Mouse (Mus musculus) bone marrow, adult 2 months (tissue): Measurements from ENCODE around the gene Klhl6. TPM values are rescaled to one million over a fixed set of nuclear protein-coding genes. Genes with fewer than 3 reads are reported as not detected.

Experiments
- H3K27ac ChIP-seq: fragments of 200-500 bp; 2 replicates; pipeline ENCODE4 v1.5.1; 2012; ENCODE audit warnings: low read depth, mild to moderate bottlenecking, control low read depth, inconsistent platforms, low read length; ENCODE audit not compliant: control insufficient read depth, poor library complexity, insufficient read depth
- H3K4me1 ChIP-seq: fragments of 200-500 bp; 2 replicates; pipeline ENCODE4 v1.6.1; 2011; ENCODE audit warnings: low read length; ENCODE audit not compliant: control insufficient read depth, insufficient read depth
- H3K4me3 ChIP-seq: fragments of 200-500 bp; replicated peaks from 2 replicates; pipeline ENCODE3; 2011; ENCODE audit warnings: mild to moderate bottlenecking, low read depth, low read length, control low read depth; ENCODE audit not compliant: control insufficient read depth
- CTCF ChIP-seq: fragments of 200-500 bp; IDR thresholded peaks from 2 replicates; pipeline ENCODE4 v1.5.1; 2011; ENCODE audit warnings: low read length, control low read depth; ENCODE audit not compliant: control insufficient read depth, insufficient read depth
- POLR2A ChIP-seq: fragments of 200-500 bp; IDR thresholded peaks from 2 replicates; pipeline ENCODE4 v1.6.1; 2011; ENCODE audit warnings: low read depth, mild to moderate bottlenecking, control low read depth, low read length, borderline replicate concordance; ENCODE audit not compliant: control insufficient read depth
- WGBS: fragments of 180-500 bp; shearing (Covaris S2); methylation state at CpG from one replicate; pipeline ENCODE4 v1.1.7; 2018; 5-methylcytosine and 5-hydroxymethylcytosine counted together
- polyA plus RNA-seq: library from polyadenylated mRNA; stranded (reverse); fragments of >200 nt; gene quantifications from 2 replicates; pipeline ENCODE4 v1.2.4, GENCODE M21; 2011; ENCODE audit warnings: low replicate concordance; ENCODE audit not compliant: missing spikeins, insufficient read depth, insufficient read length

Gene Klhl6
- polyA plus RNA-seq, 1 experiment, result 52.8 TPM

GRCm38 (mm10) chr16:19976825-19977224 is 6.0 kb downstream of the Klhl6 start:
- WGBS, result 15% methylated on average over 4 of the region's 4 CpGs
- no peak for TF ChIP-seq POLR2A
- no peak for TF ChIP-seq CTCF
- Histone ChIP-seq H3K4me3 (no peak overlapping the region), H3K27ac (no peak overlapping the region), H3K4me1 (peaks cover 15% of the 10 kb centered on the region)

- TF ChIP-seq POLR2A, result no peak
- TF ChIP-seq CTCF, result no peak
- Histone ChIP-seq H3K4me1 (peaks cover 15% of the 10 kb centered on the region), H3K27ac (no peak overlapping the region; the same call in 1 of the 2 replicates), H3K4me3 (no peak overlapping the region)
- 17% methylated on average over 4 of the region's 4 CpGs for WGBS
These were observed 7.4 kb downstream of the Klhl6 start for GRCm38 (mm10) chr16:19975432-19975831.

GRCm38 (mm10) chr16:19973480-19973879 is 9.4 kb downstream of the Klhl6 start:
- H3K4me1 ChIP-seq, result peaks cover 17% of the 10 kb centered on the region
- WGBS, result 3% methylated on average over 1 of the region's 1 CpGs
- no peak overlapping the region for H3K27ac ChIP-seq
- no peak overlapping the region for H3K4me3 ChIP-seq
- TF ChIP-seq CTCF (no peak), POLR2A (no peak)

- no peak for TF ChIP-seq CTCF
- no peak for TF ChIP-seq POLR2A
- Histone ChIP-seq H3K4me1 (peaks cover 15% of the 10 kb centered on the region), H3K4me3 (no peak overlapping the region), H3K27ac (no peak overlapping the region)
These were observed 10.0 kb downstream of the Klhl6 start for GRCm38 (mm10) chr16:19972736-19973350.

- 49% methylated on average over 5 of the region's 5 CpGs for WGBS
- TF ChIP-seq POLR2A, result no peak
- TF ChIP-seq CTCF, result no peak
- Histone ChIP-seq H3K4me1 (peaks cover 9% of the 10 kb centered on the region), H3K4me3 (no peak overlapping the region), H3K27ac (no peak overlapping the region)
These were observed 13.3 kb downstream of the Klhl6 start for GRCm38 (mm10) chr16:19969506-19969905.

GRCm38 (mm10) chr16:19968666-19969065 is 14.2 kb downstream of the Klhl6 start:
- Histone ChIP-seq H3K27ac (no peak overlapping the region), H3K4me3 (no peak overlapping the region), H3K4me1 (peaks cover 8% of the 10 kb centered on the region)
- TF ChIP-seq CTCF (no peak), POLR2A (no peak)
- WGBS, result 89% methylated on average over 4 of the region's 4 CpGs

GRCm38 (mm10) chr16:19967897-19968392 is 14.9 kb downstream of the Klhl6 start:
- Histone ChIP-seq H3K4me1 (peaks cover 8% of the 10 kb centered on the region), H3K4me3 (no peak overlapping the region), H3K27ac (no peak overlapping the region)
- TF ChIP-seq POLR2A, result no peak
- no peak for TF ChIP-seq CTCF
- WGBS, result 54% methylated on average over 1 of the region's 1 CpGs

GRCm38 (mm10) chr16:19966976-19967375 is 15.9 kb downstream of the Klhl6 start:
- H3K27ac ChIP-seq, result no peak overlapping the region
- H3K4me3 ChIP-seq, result no peak overlapping the region
- TF ChIP-seq POLR2A (no peak), CTCF (no peak)
- H3K4me1 ChIP-seq, result peaks cover 8% of the 10 kb centered on the region

GRCm38 (mm10) chr16:19966437-19966836 is 16.4 kb downstream of the Klhl6 start:
- TF ChIP-seq POLR2A (no peak), CTCF (no peak)
- H3K4me1 ChIP-seq, result peaks cover 8% of the 10 kb centered on the region
- WGBS, result 55% methylated on average over 1 of the region's 1 CpGs
- no peak overlapping the region for H3K27ac ChIP-seq
- no peak overlapping the region for H3K4me3 ChIP-seq
